ENCODE assay signal across 12 mouse cellular contexts in the genomic region with DNA sequence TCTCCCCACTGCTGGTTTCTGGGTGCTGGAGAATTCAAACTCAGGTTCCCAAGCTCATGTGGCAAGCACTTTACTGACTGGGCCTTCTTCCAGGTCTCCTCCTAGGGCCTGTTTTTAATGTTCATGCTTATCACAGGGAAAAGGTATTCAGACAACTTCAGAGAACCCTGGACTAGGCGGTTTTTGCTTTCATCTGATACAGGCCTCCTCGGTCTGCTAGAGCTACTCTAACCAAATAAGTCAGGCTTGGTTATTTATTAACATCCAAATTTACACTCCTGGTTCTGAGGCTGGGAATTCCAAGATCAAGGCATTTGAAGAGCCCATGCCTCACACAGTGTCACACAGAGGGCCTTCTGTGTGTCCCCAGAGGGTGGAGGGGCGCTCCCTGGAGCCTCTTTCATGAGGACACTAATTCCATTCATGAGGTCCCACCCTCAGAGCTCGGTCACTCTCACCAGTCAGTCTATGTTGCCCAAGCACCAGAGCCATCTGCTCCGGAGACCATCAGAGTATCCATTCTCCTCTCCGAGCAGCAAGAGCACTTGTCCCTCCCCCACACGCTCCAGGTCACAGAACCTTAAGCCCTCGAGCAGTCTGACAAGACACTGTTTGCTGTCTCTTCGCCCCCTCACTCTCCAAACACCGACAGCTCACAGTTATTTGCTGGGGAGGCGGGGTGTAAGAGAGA. TPM values are rescaled to one million over a fixed set of nuclear protein-coding genes. Genes with fewer than 3 reads are reported as not detected.
DNase-seq lines count a peak whose midpoint lies in the region; ATAC-seq lines count a peak whose summit lies in the region.
"Had no signal": no experiment of that assay in that cellular context is flagged by ENCODE, and none has a peak within 500 bp of the region (broad histone marks: within the 10 kb centered on the region; RNA-seq: fewer than 3 reads in every experiment).

No protein-coding gene starts in this region.

- DNase-seq in hindbrain, embryonic 10.5 days (ENCODE audit: low spot score), result peak; percentile 30
- DNase-seq in MN1 (ENCODE audit: low spot score) (peak; percentile 63), liver (peak; percentile 29)
- peak; percentile 16 for DNase-seq in induced T-regulatory cell, adult 2 months (ENCODE audit: low read depth)
- no peak for DNase-seq in urinary bladder, adult 2 months (ENCODE audit: low spot score)
- DNase-seq in thymus, postnatal 10 days (ENCODE audit: low spot score in 2 of 2), result no peak
- DNase-seq in heart, postnatal 10 days, result no peak
- DNase-seq: adrenal gland, postnatal 25 days; thymus, adult 2 months had no signal

- intact Hi-C loops in heart, postnatal 10 days (cut with DNase I), result no loop called here

- no peak overlapping the region for H3K4me3 ChIP-seq in hindbrain, embryonic 10.5 days
- H3K4me3 ChIP-seq in hindbrain, embryonic 12.5 days, result no peak overlapping the region
- H3K4me3 ChIP-seq: erythroblast, embryonic 14.5 days; myocyte had no signal

- no peak overlapping the region; the same call in 1 of the 2 replicates for H3K27ac ChIP-seq in hindbrain, embryonic 10.5 days
- no peak overlapping the region for H3K27ac ChIP-seq in hindbrain, embryonic 12.5 days

- H3K4me2 ChIP-seq in hindbrain, embryonic 12.5 days (replicated peaks), result no peak overlapping the region

- ATAC-seq in hindbrain, embryonic 12.5 days (ENCODE audit: low FRiP score), result no peak

- peaks cover 65% of the 10 kb centered on the region for H3K27me3 ChIP-seq in hindbrain, embryonic 10.5 days (ENCODE audit: insufficient read depth, poor library complexity, severe bottlenecking)
- H3K27me3 ChIP-seq in hindbrain, embryonic 12.5 days, result peaks cover 60% of the 10 kb centered on the region

- no peaks in the 10 kb centered on the region for H3K36me3 ChIP-seq in hindbrain, embryonic 10.5 days
- H3K36me3 ChIP-seq in hindbrain, embryonic 12.5 days, result no peaks in the 10 kb centered on the region

- no peak overlapping the region for H3K9ac ChIP-seq in hindbrain, embryonic 12.5 days

- H3K4me1 ChIP-seq in hindbrain, embryonic 10.5 days (replicated peaks), result peaks cover 39% of the 10 kb centered on the region
- H3K4me1 ChIP-seq in hindbrain, embryonic 12.5 days, result peaks cover 19% of the 10 kb centered on the region

- no peaks in the 10 kb centered on the region for H3K9me3 ChIP-seq in hindbrain, embryonic 10.5 days
- no peaks in the 10 kb centered on the region for H3K9me3 ChIP-seq in hindbrain, embryonic 12.5 days (replicated peaks)

- 23% methylated on average over 11 of the region's 11 CpGs for WGBS in hindbrain, embryonic 10.5 days
- WGBS in hindbrain, embryonic 12.5 days, result 18% methylated on average over 11 of the region's 11 CpGs

RNA-seq across cellular contexts. Expression of a gene that starts 2.6 kb away (rescaled TPM):
- 4.3 and 6.7 TPM in 2 replicates for polyA plus RNA-seq in hindbrain, embryonic 10.5 days (2016; fragmentation: Nextera tagmentation; extraction: Ambion mirVana)
- polyA plus RNA-seq in hindbrain, embryonic 12.5 days (2016; fragmentation: Nextera tagmentation; extraction: Ambion mirVana), result 5.1 and 6.0 TPM in 2 replicates
- 1.1 and 1.5 TPM in 2 replicates for polyA plus RNA-seq in urinary bladder, adult 2 months (2012; rRNA removed)
- 1 to 10 TPM; 1.8 TPM for total RNA-seq in heart, postnatal 10 days (2021)
- polyA plus RNA-seq: erythroblast, embryonic 14.5 days had no signal

RNA-seq across cellular contexts. Expression of a gene that starts 32.3 kb away (rescaled TPM):
- 34.3 and 38.1 TPM in 2 replicates for polyA plus RNA-seq in hindbrain, embryonic 10.5 days (2016; fragmentation: Nextera tagmentation; extraction: Ambion mirVana)
- 33.4 and 37.7 TPM in 2 replicates for polyA plus RNA-seq in hindbrain, embryonic 12.5 days (2016; fragmentation: Nextera tagmentation; extraction: Ambion mirVana)
- polyA plus RNA-seq in urinary bladder, adult 2 months (2012; rRNA removed), result 11.7 and 15.4 TPM in 2 replicates
- 1 to 10 TPM; 5.2 to 5.7 TPM for total RNA-seq in heart, postnatal 10 days (2021)

RNA-seq across cellular contexts. Expression of a gene that starts 32.5 kb away (rescaled TPM):
- polyA plus RNA-seq in hindbrain, embryonic 10.5 days (2016; fragmentation: Nextera tagmentation; extraction: Ambion mirVana), result 49.2 and 49.7 TPM in 2 replicates
- 61.4 and 62.2 TPM in 2 replicates for polyA plus RNA-seq in hindbrain, embryonic 12.5 days (2016; fragmentation: Nextera tagmentation; extraction: Ambion mirVana)
- 18.2 and 19.1 TPM in 2 replicates for polyA plus RNA-seq in urinary bladder, adult 2 months (2012; rRNA removed)
- 10 to 100 TPM; 21.2 to 21.6 TPM for total RNA-seq in heart, postnatal 10 days (2021)

RNA-seq across cellular contexts. Expression of a gene that starts 38.6 kb away (rescaled TPM):
- polyA plus RNA-seq in hindbrain, embryonic 10.5 days (2016; fragmentation: Nextera tagmentation; extraction: Ambion mirVana), result 0.81 and 3.3 TPM in 2 replicates
- polyA plus RNA-seq in hindbrain, embryonic 12.5 days (2016; fragmentation: Nextera tagmentation; extraction: Ambion mirVana), result 11.9 and 13.2 TPM in 2 replicates
- 0.08 and 0.10 TPM in 2 replicates for polyA plus RNA-seq in urinary bladder, adult 2 months (2012; rRNA removed)
- total RNA-seq in heart, postnatal 10 days (2021), result 1 to 10 TPM in 1 of 2 experiments, under 1 TPM in 1; 0.22 to 1.2 TPM
- polyA plus RNA-seq: erythroblast, embryonic 14.5 days had no signal

Comparison
In these comparisons a context has a peak if more than half of its experiments do, and no peak if none do; other contexts are left out.
1. DNase-seq: peak in hindbrain, embryonic 10.5 days (single experiment), MN1 (single experiment), induced T-regulatory cell, adult 2 months (single experiment) and liver (single experiment); none in urinary bladder, adult 2 months (single experiment), thymus, postnatal 10 days (0 of 2) and heart, postnatal 10 days (0 of 2).